Mouse (Mus musculus) left cerebral cortex, postnatal 14 days (tissue): ENCODE results near the gene Tmem116. TPM values are rescaled to one million over a fixed set of nuclear protein-coding genes. Genes with fewer than 3 reads are reported as not detected.

ENCODE experiments used
- DNase-seq, 2 experiments: peaks; one replicate each; pipeline ENCODE4 v3.0.0; 2021 to 2022; ENCODE audit warnings: low spot score in 2 of 2, mixed read lengths in 1 of 2
- intact Hi-C: fragments of 180-260 bp; cut with DNase I; formaldehyde crosslinking; loops from one replicate; pipeline ENCODE4 v1.15.1; 2025
- long read RNA-seq, 2 experiments: library from polyadenylated mRNA; stranded (forward); transcript quantifications; one replicate each; pipeline ENCODE4 v2.0.0; 2021
- total RNA-seq, 2 experiments: library from RNA; stranded (reverse); gene quantifications; 2 replicates each; pipeline ENCODE4 v1.2.3; 2021

Gene Tmem116
- total RNA-seq: 1 to 10 TPM; 5.7 to 6.8 TPM
- long read RNA-seq, experiment 1, partial matches to known transcripts: 3 of 9 reads
- long read RNA-seq, experiment 1, other reads (novel, unspliced or antisense): 6 of 9 reads
- long read RNA-seq, experiment 2, partial matches to known transcripts: 1 of 4 reads
- long read RNA-seq, experiment 2, other reads (novel, unspliced or antisense): 3 of 4 reads

- DNase-seq: no peak
- intact Hi-C loops: loop anchor here (2.0 kb wide), 1 partner anchor 25 kb away; no protein-coding TSS in a partner anchor
These were observed at the start of gene Tmem116 for GRCm38 (mm10) chr5:121451644-121452025. TSS of gene Tmem116 (plus strand) at chr5:121451893.

GRCm38 (mm10) chr5:121407856-121408255 is 43.8 kb upstream of the Tmem116 start:
- no peak for DNase-seq
- intact Hi-C loops: no loop called here

GRCm38 (mm10) chr5:121410975-121411374 is 40.7 kb upstream of the Tmem116 start:
- intact Hi-C loops: no loop called here
- DNase-seq: no peak

DNA sequence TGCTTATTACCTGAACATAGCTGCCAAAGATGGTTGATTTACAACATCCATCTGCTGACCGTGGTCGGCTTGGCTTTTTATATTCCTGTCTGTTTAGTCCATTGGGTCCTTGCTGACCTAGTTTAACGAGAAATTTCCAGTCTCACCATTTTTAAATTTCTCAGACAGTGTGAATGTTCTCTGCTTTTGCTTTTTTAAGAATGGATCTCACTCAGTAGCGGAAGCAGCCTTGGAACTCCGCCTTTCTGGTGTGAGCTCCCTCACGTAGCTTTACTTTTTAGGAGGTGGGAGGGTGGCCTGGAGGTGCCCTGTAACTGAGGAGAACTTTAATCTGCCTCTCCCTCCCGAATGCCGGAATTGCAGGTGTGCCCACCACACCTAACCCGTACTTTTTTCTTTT is 31.0 kb upstream of the Tmem116 start:
- no peak for DNase-seq
- intact Hi-C loops: no loop called here

- no peak for DNase-seq
- intact Hi-C loops: no loop called here
These were observed 28.9 kb upstream of the Tmem116 start for GRCm38 (mm10) chr5:121422787-121423186.

DNA sequence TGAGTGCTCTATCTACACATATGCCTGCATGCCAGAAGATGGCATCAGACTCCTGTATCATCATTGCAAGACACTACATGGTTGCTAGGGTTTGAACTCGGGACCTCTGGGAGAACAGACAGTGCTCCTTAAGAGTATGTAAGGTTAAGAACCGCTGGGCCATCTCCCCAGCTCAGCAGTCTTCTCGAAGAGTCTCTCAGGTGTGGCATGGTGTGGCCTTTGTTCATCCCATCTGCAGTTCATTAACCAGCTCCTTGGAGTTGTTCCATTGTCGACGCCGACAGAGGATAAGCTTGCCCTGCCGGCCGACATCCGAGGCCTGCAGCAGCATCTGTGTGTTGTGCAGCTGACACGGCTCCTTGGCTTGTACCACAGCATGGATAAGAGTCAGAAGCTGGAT is 28.4 kb upstream of the Tmem116 start:
- intact Hi-C loops: no loop called here
- DNase-seq: no peak

- intact Hi-C loops: no loop called here
- DNase-seq: peak in 1 of 2 experiments; percentile 26
These were observed 22.7 kb upstream of the Tmem116 start for GRCm38 (mm10) chr5:121428954-121429353.

DNA sequence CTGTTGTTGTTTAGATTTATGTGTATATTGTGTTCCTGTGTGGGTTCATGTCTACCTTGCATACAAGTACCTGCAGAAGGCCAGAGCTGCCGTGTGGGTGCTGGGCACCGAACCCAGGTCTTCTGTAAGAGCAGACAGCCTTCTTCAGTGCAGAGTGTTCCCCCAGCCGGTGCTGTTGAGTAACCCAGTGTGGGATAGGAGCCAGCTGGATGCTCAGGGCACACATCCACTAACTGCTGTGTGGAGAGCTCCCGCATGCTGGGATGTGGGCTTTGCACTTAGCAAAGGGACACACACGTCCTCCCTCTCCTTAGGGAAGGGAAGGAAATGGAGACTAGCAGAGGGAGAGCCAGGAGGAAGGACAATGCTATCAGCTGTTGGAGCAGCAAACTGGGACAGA is 13.6 kb upstream of the Tmem116 start:
- no peak for DNase-seq
- intact Hi-C loops: no loop called here

DNA sequence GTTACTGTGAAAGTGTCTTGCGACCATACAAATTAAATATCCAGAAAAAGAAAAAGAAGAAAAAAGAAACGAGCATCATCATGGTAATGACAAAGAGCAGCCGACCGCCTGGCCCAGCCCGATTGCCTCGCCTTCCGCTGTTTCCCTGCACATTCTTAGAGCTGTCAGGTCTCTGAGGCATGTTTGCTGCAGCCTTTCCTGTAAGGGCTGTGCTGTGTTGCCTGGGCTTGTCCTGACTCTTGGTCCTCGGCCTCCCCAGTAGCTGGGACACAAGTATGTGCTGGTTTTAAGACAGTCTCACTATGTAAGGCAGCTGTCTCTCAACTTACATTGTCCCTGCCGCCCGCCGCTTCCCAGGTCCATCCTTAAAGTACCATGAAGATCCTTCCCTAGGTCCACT is 12.9 kb upstream of the Tmem116 start:
- intact Hi-C loops: no loop called here
- DNase-seq: no peak

DNA sequence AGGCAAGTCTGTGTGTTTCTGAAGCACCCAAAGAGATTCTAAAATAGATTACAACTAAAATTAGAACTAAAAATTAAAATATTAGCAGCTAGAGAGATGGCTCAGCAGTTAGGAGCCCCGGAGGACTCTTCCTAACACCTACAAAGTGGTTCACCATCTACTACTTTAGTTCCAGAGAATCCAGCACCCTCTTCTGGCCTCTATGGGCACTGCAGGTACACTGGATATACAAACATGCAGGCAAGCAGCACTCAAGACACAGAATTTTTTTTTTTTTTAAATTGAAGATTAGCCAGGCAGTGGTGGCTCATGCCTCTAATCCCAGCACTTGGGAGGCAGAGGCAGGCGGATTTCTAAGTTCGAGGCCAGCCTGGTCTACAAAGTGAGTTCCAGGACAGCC is 8.1 kb upstream of the Tmem116 start:
- peak; percentile 73 to 92 for DNase-seq
- intact Hi-C loops: no loop called here

DNA sequence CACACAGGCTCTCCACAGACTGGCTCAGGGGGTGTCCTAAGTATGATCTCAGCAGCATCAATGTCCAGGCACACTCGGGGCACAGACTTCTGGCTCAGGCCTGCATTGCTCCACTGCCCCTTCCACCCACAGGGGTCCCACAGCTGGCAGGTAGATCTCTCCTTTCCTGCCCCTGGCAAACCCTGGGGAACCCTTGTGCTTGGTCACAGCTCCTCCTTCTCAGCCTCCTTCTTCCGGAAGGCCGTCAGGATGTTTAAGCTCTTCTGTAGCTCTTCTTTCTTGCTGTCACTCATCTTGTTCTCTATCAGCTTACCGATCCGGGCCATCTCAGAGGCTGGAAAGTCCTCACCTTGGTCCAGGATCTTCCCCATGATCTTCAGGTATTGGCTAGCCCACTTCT is 6.8 kb upstream of the Tmem116 start:
- intact Hi-C loops: no loop called here

DNA sequence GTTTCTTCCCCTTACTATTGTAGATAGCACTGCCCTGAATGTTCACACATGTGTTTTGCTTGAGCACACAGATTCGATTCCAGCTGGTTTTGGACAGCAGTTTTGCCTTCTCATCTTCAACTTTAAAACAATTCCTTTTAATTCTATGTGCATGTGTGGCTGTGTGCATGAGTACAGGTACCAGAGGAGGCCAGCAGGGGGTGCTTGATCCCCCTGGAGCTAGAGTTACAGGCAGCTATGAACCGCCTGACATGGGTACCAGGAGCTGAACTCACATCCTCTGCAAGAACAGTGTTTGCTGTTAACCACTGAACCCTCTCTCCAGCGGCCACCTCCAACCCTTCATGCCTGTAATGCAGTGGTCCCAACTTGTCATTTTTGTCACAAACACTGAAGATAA is 3.2 kb upstream of the Tmem116 start:
- DNase-seq: no peak
- intact Hi-C loops: no loop called here

More for the DNA sequence above, 6.8 kb upstream of the Tmem116 start:
- DNase-seq: no peak

DNA sequence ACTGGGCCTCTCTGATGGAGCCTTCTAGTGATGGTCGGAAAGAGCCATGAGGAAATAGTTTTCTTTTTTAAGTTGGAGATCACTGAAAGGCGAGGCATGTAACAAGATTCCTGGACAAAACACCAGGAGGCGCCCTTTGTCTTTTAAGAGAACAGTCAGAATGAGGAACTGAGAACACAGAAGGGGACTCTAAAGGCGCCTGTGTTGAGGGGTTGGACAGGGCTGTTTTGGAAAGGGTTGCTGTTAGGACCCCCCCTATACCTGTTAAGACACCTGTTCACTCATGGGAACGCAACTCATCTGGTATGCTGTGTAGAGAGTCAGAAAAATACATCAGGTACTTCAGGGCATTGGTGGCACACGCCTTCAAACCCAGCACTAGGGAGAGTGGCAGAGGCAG is 1.7 kb upstream of the Tmem116 start:
- intact Hi-C loops: no loop called here
- DNase-seq: peak; percentile 52 to 58

- DNase-seq: no peak
- intact Hi-C loops: no loop called here
These were observed 1.2 kb upstream of the Tmem116 start for GRCm38 (mm10) chr5:121450476-121450875.

DNA sequence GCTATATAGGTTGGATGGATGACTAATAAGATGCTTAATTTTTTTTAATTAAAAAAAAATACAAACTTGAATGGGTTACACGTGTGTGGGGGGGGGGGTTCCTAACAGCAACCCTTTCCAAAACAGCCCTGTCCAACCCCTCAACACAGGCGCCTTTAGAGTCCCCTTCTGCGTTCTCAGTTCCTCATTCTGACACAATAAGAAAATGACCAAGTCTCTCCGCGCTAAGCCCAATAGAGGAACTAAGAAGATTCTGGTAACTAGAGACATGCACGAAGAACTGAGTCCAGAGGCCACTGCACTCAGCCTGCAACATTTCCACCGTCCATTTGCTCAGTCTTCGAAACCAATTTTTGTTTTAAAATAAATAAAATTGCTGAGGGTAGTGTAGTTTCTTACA is 490 bp upstream of the Tmem116 start:
- intact Hi-C loops: no loop called here
- DNase-seq: no peak

- intact Hi-C loops: loop anchor here (2.0 kb wide), 1 partner anchor 25 kb away; no protein-coding TSS in a partner anchor
- DNase-seq: peak; percentile 98
These were observed 555 bp downstream of the Tmem116 start, which contains the start of gene Erp29 for GRCm38 (mm10) chr5:121452026-121452869. TSS of gene Erp29 (minus strand) at chr5:121452506.

GRCm38 (mm10) chr5:121452906-121453305 is 1.2 kb downstream of the Tmem116 start:
- peak; percentile 20 to 59 for DNase-seq
- intact Hi-C loops: loop anchor here (2.0 kb wide), 1 partner anchor 24 kb away; no protein-coding TSS in a partner anchor

DNA sequence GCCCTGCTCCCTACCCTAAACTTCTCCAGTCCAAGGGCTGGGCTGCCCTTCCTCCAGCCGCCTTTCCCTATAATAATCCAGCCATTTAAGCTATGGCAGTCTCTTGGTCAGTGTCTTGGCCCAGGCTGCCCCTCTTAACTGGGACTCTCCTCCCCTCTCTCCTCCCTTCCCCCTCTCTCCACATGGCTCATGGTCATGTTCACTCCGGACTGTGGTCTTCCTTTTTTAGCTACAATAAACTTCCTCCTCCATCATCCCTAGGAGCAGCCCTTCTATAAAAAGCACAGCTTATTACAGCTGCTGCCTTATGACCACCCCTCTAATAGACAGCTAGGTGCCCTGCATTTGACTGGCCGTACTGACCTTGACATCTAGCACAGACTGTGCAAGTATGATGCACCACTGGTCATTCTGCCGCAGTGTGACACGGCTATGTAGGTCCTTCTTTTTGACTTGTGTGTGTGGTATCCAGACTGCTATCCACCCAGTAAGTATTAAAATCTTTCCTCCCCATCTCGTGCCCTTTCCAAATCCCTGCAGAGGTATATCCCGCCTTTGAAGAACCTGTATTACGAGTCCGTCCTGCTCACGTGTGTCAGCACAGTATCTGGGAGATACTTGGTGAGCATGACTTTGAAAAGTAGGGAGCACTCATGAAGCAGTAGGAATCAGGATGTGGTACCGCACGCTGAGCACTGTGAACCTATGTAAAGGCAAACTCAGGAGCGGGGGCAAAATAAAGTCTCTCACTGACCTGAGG is 2.2 kb downstream of the Tmem116 start:
- intact Hi-C loops: loop anchor here (2.0 kb wide), 1 partner anchor 23 kb away; no protein-coding TSS in a partner anchor
- DNase-seq: no peak

DNA sequence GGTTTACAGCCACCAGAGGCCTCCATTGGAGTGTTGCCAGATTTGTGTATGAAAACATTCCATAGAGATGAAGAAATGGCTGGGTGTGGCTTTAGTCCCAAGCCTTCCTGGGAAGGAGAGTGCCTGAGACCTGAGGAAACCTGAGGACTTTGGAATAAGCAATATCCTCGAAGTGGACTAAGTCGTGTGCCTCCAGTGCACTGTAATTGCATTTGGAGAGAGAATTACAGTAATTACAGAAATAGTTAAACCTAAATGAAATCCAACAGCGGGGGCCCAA is 2.8 kb downstream of the Tmem116 start:
- no peak for DNase-seq
- intact Hi-C loops: no loop called here

- intact Hi-C loops: no loop called here
- DNase-seq: no peak
These were observed 4.0 kb downstream of the Tmem116 start for GRCm38 (mm10) chr5:121455510-121456265.
